Mouse (Mus musculus) liver, embryonic 12.5 days (tissue): Measurements from ENCODE around the gene Tspan11. TPM values are rescaled to one million over a fixed set of nuclear protein-coding genes. Genes with fewer than 3 reads are reported as not detected.

Experiments
- ATAC-seq: fragments of 200-750 bp; cut with Nextera tagmentation; 2 replicates; pipeline ENCODE4 v1.8.0; 2017; ENCODE audit warnings: moderate number of reproducible peaks, mild to moderate bottlenecking, moderate library complexity
- H3K27ac ChIP-seq: fragments of 300-500 bp; sonication (generic); 2 replicates; pipeline ENCODE4 v1.5.1; 2016; ENCODE audit warnings: mild to moderate bottlenecking
- H3K27me3 ChIP-seq: fragments of 300-500 bp; sonication (generic); replicated peaks from 2 replicates; pipeline ENCODE4 v1.6.1; 2016; ENCODE audit warnings: mild to moderate bottlenecking, moderate library complexity
- H3K36me3 ChIP-seq: fragments of 300-500 bp; sonication (generic); 2 replicates; pipeline ENCODE4 v1.6.1; 2016; ENCODE audit warnings: mild to moderate bottlenecking, moderate library complexity
- H3K4me1 ChIP-seq: fragments of 300-500 bp; sonication (generic); 2 replicates; pipeline ENCODE4 v1.6.1; 2016
- H3K4me2 ChIP-seq: fragments of 300-500 bp; sonication (generic); 2 replicates; pipeline ENCODE4 v1.6.1; 2016; ENCODE audit warnings: mild to moderate bottlenecking, moderate library complexity
- H3K4me3 ChIP-seq: fragments of 300-500 bp; sonication (generic); 2 replicates; pipeline ENCODE4 v1.5.1; 2016; ENCODE audit warnings: mild to moderate bottlenecking, moderate library complexity
- H3K9ac ChIP-seq: fragments of 300-500 bp; sonication (generic); 2 replicates; pipeline ENCODE4 v1.6.1; 2016; ENCODE audit warnings: mild to moderate bottlenecking, moderate library complexity
- H3K9me3 ChIP-seq: fragments of 300-500 bp; sonication (generic); replicated peaks from 2 replicates; pipeline ENCODE4 v1.6.1; 2016; ENCODE audit warnings: mild to moderate bottlenecking, moderate library complexity
- WGBS: fragments of 180-500 bp; shearing (Covaris S2); methylation state at CpG from one replicate; pipeline ENCODE4 v1.1.7; 2016; ENCODE audit not compliant: insufficient replicate concordance; 5-methylcytosine and 5-hydroxymethylcytosine counted together
- polyA plus RNA-seq: library from polyadenylated mRNA; unstranded; fragments of >200 nt; fragmentation: Nextera tagmentation; extraction: Ambion mirVana; gene quantifications from 2 replicates; pipeline ENCODE4 v1.2.1, GENCODE M21; 2016

Gene Tspan11
- polyA plus RNA-seq, 1 experiment from 2014 or later, result 0.43 TPM

DNA sequence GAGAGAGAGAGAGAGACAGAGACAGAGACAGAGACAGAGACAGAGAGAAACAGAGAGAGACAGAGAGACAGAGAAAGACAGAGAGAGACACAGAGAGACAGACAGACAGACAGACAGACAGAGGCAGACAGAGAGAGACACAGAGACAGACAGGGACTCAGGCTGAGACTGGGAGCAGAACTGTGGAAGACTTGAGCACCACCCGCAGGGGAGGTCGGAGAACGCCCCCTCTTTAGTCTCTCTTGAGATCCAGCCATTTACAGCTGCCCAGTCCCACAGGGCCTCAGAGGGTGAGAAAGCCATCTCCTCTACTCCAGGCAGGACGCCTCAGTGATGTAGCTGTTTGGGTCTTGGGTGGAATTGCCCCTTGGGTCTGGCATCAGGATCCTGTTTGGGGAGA, 30.3 kb downstream of the Tspan11 start:
- H3K27me3 ChIP-seq, result peaks cover 12% of the 10 kb centered on the region; the same call in 1 of the 2 replicates
- no peak overlapping the region for H3K27ac ChIP-seq
- ATAC-seq, result no peak
- no peaks in the 10 kb centered on the region for H3K36me3 ChIP-seq
- no peak overlapping the region for H3K4me2 ChIP-seq
- 55% methylated on average over 4 of the region's 4 CpGs for WGBS
- H3K9ac ChIP-seq, result no peak overlapping the region
- no peak overlapping the region for H3K4me3 ChIP-seq
- H3K4me1 ChIP-seq, result no peaks in the 10 kb centered on the region
- H3K9me3 ChIP-seq, result no peaks in the 10 kb centered on the region

DNA sequence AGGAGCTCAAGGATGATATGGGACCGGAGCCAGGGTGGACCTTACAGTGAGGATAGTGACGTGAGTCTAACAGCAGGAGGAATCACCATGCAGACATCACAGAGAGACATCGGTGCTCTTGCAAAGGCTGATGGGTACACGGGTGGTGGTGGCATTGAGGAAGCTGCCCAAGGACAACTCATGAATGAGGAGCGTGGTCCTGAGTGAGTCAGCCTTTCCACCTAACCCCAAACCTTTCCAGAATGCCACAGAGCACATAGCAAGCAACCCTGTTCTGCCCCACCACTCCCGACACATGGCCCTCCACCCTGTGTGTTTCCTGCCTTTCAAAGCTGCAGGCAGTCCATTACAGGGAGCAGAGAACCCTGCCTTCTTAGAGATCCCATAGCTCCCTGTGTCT, 32.1 kb downstream of the Tspan11 start:
- H3K9me3 ChIP-seq, result no peaks in the 10 kb centered on the region
- no peaks in the 10 kb centered on the region for H3K4me1 ChIP-seq
- no peaks in the 10 kb centered on the region for H3K36me3 ChIP-seq
- no peak; the same call in 1 of the 2 replicates for ATAC-seq
- peaks cover 12% of the 10 kb centered on the region; the same call in 1 of the 2 replicates for H3K27me3 ChIP-seq
- H3K4me3 ChIP-seq, result no peak overlapping the region
- no peak overlapping the region for H3K27ac ChIP-seq
- no peak overlapping the region for H3K9ac ChIP-seq
- H3K4me2 ChIP-seq, result no peak overlapping the region
- WGBS, result 58% methylated on average over 6 of the region's 6 CpGs

DNA sequence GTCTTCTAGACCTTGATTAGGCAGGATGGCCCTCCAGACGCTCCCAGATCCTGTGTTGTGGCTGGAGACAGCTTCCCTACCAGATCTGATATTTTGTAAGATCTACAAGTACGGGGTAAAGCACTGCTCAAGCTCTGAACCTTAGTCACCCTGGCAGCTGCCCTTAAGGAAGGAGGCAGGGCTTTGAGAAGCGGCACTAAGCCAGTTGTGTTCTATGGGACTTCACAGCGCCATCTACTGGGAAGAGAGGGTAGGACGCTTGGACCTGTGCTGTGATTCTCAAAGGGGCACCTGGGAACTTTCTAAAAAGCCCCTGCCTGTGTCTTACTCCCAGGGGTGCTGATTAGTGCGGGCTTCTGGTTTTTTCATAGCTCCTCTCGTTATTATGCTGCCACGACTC, 33.3 kb downstream of the Tspan11 start:
- Histone ChIP-seq H3K27me3 (peaks cover 18% of the 10 kb centered on the region; the same call in 1 of the 2 replicates), H3K9me3 (no peaks in the 10 kb centered on the region), H3K9ac (no peak overlapping the region), H3K27ac (no peak overlapping the region), H3K36me3 (no peaks in the 10 kb centered on the region), H3K4me2 (no peak overlapping the region), H3K4me1 (no peaks in the 10 kb centered on the region), H3K4me3 (no peak overlapping the region)
- whole genome bisulfite sequencing, result 7% methylated on average over 8 of the region's 8 CpGs
- ATAC-seq, result no peak

DNA sequence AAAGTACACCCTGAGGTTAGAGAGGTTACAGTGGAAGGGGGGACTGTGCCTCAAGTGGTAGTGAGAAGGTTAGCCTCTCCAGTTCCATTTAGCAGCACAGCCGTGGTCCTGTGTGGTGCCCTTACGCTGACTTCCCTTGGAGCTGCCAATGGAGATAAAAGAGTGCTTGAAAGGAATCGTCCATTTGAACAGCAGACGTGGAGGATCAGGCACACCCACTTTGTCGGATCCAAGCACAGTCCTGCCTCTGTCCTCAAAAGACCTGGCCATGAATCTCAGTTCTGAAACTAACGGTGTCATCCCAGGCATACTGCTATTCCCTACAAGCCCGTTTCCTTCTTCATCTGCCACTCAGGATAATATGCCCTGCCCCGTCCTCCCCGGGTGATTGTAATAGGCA, 34.6 kb downstream of the Tspan11 start:
- Histone ChIP-seq H3K4me1 (no peaks in the 10 kb centered on the region), H3K4me2 (no peak overlapping the region), H3K9me3 (no peaks in the 10 kb centered on the region), H3K27ac (no peak overlapping the region), H3K27me3 (peaks cover 22% of the 10 kb centered on the region; the same call in 1 of the 2 replicates), H3K4me3 (no peak overlapping the region), H3K36me3 (no peaks in the 10 kb centered on the region), H3K9ac (no peak overlapping the region)
- no peak for ATAC-seq
- 64% methylated on average over 9 of the region's 9 CpGs for WGBS

DNA sequence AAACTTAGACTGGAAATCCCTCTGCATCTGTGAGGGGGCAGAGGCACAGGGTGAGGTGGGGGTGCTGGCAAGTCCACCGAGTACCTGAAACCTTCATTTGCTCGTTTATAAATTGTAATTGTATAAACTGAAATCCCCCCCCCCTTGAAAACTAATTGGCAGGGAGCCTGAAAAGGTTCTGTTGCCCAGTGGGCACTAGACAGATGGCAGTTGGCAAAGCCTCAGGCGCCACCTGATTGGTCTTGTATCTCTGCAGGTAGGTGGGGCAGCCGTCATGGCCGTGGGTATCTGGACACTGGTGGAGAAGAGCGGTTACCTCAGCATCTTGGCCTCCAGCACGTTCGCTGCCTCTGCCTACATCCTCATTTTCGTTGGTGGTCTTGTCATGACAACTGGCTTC, 35.9 kb downstream of the Tspan11 start:
- Histone ChIP-seq H3K27me3 (peaks cover 22% of the 10 kb centered on the region; the same call in 1 of the 2 replicates), H3K4me2 (no peak overlapping the region)
- WGBS, result 62% methylated on average over 9 of the region's 9 CpGs

DNA sequence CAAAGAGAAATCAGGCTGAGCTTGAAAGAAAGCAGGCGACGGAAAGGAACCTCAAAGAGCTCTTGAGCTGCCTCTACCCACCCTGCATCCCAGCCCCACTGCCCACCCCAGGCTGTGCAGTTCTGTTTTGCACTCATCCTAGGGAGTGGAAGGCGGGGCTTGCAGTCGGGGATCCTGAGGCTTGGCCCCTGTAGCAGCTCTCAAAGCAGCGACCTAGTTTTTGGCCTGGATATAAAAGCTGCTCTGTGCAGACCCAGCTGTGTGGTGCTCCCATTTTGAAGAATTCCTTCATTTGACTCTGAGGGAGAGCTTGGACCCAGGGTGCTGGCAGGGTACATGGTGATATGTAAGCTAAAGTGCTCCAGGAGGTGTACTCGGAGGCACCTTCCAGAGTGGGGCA, 37.4 kb downstream of the Tspan11 start:
- H3K27ac ChIP-seq, result no peak overlapping the region
- H3K9ac ChIP-seq, result no peak overlapping the region
- H3K4me1 ChIP-seq, result no peaks in the 10 kb centered on the region
- WGBS, result 55% methylated on average over 6 of the region's 6 CpGs
- no peaks in the 10 kb centered on the region for H3K36me3 ChIP-seq
- ATAC-seq, result no peak
- H3K4me3 ChIP-seq, result no peak overlapping the region
- no peak overlapping the region for H3K4me2 ChIP-seq
- 0 out of 2 replicates have a peak, but pooled peaks cover 22% of the 10 kb centered on the region for H3K27me3 ChIP-seq
- H3K9me3 ChIP-seq, result no peaks in the 10 kb centered on the region

More for the DNA sequence above, 35.9 kb downstream of the Tspan11 start:
- Histone ChIP-seq H3K36me3 (no peaks in the 10 kb centered on the region), H3K27ac (no peak overlapping the region), H3K4me1 (no peaks in the 10 kb centered on the region), H3K9me3 (no peaks in the 10 kb centered on the region), H3K9ac (no peak overlapping the region), H3K4me3 (no peak overlapping the region)
- no peak for ATAC-seq

DNA sequence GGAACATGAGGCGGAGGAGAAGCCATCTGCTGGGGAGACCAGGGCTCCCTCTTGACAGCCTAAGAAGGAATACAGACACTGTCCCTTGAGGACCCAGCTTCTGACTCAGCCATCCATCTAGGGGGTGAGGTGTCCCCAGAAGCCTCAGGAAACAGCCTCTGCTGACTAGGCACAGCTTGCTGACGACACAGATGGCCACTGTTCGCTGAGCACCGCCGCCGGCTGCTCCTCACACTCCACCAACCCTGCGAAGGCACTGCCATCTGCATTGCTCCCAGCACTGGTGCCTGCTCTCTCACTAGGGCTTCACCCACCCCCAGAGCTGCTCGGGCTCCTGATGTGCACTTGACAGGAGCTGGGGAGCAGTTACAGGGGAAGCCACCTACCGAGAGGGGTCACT, 38.5 kb downstream of the Tspan11 start:
- H3K27me3 ChIP-seq, result 0 out of 2 replicates have a peak, but pooled peaks cover 22% of the 10 kb centered on the region
- H3K4me2 ChIP-seq, result no peak overlapping the region
- no peak overlapping the region for H3K4me3 ChIP-seq
- no peak for ATAC-seq
- no peak overlapping the region for H3K27ac ChIP-seq
- no peaks in the 10 kb centered on the region for H3K4me1 ChIP-seq
- 62% methylated on average over 9 of the region's 9 CpGs for WGBS
- no peak overlapping the region for H3K9ac ChIP-seq
- no peaks in the 10 kb centered on the region for H3K9me3 ChIP-seq
- H3K36me3 ChIP-seq, result no peaks in the 10 kb centered on the region

DNA sequence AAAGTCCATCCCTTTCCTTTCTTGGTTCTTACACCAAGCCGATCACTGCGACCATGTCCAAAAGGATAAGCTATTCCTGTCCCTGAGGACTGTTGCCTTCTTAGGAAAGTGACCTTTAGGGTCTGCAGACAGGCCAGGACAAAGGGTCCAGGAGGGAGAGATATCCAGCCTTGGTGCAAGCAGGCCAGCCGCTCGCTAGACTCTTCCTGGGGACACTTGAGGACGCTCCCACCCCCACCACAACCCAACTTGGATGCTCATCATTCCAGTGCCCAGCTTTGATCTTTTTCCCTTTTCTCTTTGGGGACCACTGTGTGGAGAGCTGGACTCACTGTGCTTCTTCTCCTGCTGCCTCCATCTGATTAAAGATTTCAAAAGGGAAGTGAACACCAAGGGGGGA, 41.3 kb downstream of the Tspan11 start:
- H3K27ac ChIP-seq, result no peak overlapping the region
- H3K4me1 ChIP-seq, result 0 out of 2 replicates have a peak, but pooled peaks cover 2% of the 10 kb centered on the region
- no peak overlapping the region for H3K9ac ChIP-seq
- H3K27me3 ChIP-seq, result 0 out of 2 replicates have a peak, but pooled peaks cover 10% of the 10 kb centered on the region
- ATAC-seq, result no peak
- H3K4me2 ChIP-seq, result no peak overlapping the region
- H3K9me3 ChIP-seq, result no peaks in the 10 kb centered on the region
- H3K36me3 ChIP-seq, result no peaks in the 10 kb centered on the region
- 73% methylated on average over 5 of the region's 5 CpGs for WGBS
- no peak overlapping the region for H3K4me3 ChIP-seq

DNA sequence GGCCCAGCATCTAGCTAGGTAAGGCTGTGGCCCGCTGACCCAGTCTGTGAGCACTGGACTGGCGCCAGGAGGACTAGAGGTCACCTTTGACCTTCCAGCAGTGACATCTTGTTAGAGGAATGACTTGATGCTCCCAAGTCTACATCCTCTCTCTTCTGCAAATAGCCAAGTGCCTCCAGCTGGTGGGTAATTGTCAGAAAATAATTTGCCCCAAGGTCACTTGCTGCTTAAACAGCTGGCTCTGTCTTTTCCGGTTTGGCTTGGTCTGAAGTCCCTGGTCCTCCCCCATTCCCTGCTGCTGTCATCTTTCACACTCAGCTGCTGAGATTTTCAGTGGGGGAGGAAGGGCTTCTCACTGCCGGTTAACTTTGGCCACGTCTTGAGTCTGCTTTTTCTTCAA, 45.3 kb downstream of the Tspan11 start:
- Histone ChIP-seq H3K4me2 (no peak overlapping the region), H3K36me3 (no peaks in the 10 kb centered on the region), H3K9me3 (no peaks in the 10 kb centered on the region), H3K27me3 (no peaks in the 10 kb centered on the region), H3K27ac (no peak overlapping the region), H3K4me3 (no peak overlapping the region), H3K4me1 (0 out of 2 replicates have a peak, but pooled peaks cover 2% of the 10 kb centered on the region), H3K9ac (no peak overlapping the region)
- ATAC-seq, result no peak
- 55% methylated on average over 5 of the region's 5 CpGs for WGBS

DNA sequence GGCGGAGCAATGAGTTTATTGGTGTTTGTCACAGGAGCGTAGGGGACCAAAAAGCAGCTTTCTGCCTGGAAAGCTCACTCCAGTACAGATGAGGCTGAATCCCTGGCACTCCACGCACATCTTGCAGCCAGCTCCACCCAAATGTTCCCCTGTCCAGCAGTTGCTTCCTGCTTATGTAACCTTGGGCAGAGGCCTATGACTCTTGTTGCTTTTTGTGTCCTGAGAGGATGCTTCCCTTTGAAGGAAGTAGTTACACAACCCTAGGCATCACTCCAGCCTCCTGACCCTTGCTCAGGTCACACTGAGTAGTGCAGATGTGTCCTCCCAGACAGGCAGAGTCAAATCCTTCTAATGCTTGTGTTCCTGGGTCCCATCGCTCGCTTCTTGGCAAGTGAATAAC, 46.5 kb downstream of the Tspan11 start:
- Histone ChIP-seq H3K9me3 (no peaks in the 10 kb centered on the region), H3K4me3 (no peak overlapping the region), H3K4me2 (no peak overlapping the region), H3K27ac (no peak overlapping the region), H3K9ac (no peak overlapping the region), H3K36me3 (no peaks in the 10 kb centered on the region), H3K4me1 (0 out of 2 replicates have a peak, but pooled peaks cover 2% of the 10 kb centered on the region), H3K27me3 (no peaks in the 10 kb centered on the region)
- no peak for ATAC-seq
- WGBS, result 77% methylated on average over 5 of the region's 5 CpGs

DNA sequence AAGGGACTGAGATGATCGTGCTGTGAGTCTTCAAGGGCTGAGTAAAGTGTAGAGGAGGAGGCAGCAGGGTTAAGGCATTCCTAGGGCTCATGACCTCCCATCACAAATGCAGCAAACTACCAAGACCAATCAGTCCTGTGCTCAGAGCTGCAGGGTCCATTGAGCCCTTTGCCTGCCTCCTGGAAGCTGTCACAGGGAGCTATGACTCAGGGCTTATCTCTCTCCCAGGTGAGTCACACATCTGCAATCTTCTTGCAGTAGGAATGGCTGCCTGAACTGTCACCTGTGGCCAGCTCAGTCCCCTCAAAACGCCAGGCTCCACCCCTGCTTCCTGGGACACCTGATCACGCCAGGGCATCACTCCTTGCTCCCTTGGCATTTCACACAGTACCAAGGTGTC, 47.7 kb downstream of the Tspan11 start:
- no peak overlapping the region for H3K4me2 ChIP-seq
- H3K27me3 ChIP-seq, result no peaks in the 10 kb centered on the region
- ATAC-seq, result no peak
- H3K4me3 ChIP-seq, result no peak overlapping the region
- H3K9ac ChIP-seq, result no peak overlapping the region
- no peaks in the 10 kb centered on the region for H3K36me3 ChIP-seq
- no peak overlapping the region for H3K27ac ChIP-seq
- 0 out of 2 replicates have a peak, but pooled peaks cover 2% of the 10 kb centered on the region for H3K4me1 ChIP-seq
- H3K9me3 ChIP-seq, result no peaks in the 10 kb centered on the region
- WGBS, result 38% methylated on average over 3 of the region's 3 CpGs

DNA sequence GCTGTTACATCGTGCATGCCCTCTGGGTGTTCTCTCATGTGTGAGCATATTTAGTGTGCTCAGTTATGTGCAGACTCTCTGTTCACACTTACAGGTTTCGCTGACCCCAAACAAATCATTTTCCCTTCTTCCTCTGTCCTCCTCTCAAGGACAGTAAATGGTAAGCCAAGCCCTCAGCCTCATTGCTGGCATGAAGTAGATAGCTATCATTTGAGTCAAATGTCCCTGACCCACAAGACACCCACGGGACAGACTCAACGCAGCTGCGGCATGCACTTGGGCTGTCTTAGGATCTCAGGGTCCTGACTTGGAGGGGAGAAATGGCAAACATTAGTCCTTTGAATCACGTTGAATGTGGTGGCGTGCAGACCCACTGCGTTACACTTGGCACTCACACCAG, 55.0 kb downstream of the Tspan11 start:
- H3K9me3 ChIP-seq, result no peaks in the 10 kb centered on the region
- WGBS, result 75% methylated on average over 8 of the region's 8 CpGs
- H3K4me2 ChIP-seq, result no peak overlapping the region

DNA sequence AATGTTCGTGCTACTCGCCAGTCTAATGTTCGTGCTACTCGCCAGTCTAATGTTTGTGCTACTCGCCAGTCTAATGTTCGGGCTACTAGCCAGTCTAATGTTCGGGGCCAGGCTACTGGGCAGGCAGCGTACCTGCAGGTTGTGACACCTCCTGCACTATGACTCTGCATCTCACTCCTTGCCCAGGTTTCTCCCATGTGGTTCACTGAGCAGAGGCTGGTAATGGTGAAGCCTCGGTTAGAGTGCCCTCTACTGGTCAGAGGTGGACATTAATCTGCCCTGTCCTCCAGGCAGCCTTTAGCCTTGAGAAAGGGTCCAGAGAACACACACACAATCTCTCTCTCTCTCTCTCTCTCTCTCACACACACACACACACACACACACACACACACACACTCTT, 58.3 kb downstream of the Tspan11 start:
- H3K4me2 ChIP-seq, result no peak overlapping the region
- WGBS, result 55% methylated on average over 9 of the region's 9 CpGs
- peak; percentile 15; the same call in 1 of the 2 replicates for ATAC-seq
- H3K9me3 ChIP-seq, result no peaks in the 10 kb centered on the region
- H3K9ac ChIP-seq, result no peak overlapping the region
- H3K4me3 ChIP-seq, result no peak overlapping the region
- H3K4me1 ChIP-seq, result no peaks in the 10 kb centered on the region
- H3K27me3 ChIP-seq, result no peaks in the 10 kb centered on the region
- H3K36me3 ChIP-seq, result no peaks in the 10 kb centered on the region
- no peak overlapping the region for H3K27ac ChIP-seq

More for the DNA sequence above, 55.0 kb downstream of the Tspan11 start:
- no peaks in the 10 kb centered on the region for H3K4me1 ChIP-seq
- H3K36me3 ChIP-seq, result no peaks in the 10 kb centered on the region
- no peak overlapping the region for H3K4me3 ChIP-seq
- H3K9ac ChIP-seq, result no peak overlapping the region
- ATAC-seq, result no peak
- no peaks in the 10 kb centered on the region for H3K27me3 ChIP-seq
- H3K27ac ChIP-seq, result no peak overlapping the region
